Mouse (Mus musculus) hindbrain, embryonic 16.5 days (tissue): ENCODE data around the gene Cbl. TPM values are rescaled to one million over a fixed set of nuclear protein-coding genes. Genes with fewer than 3 reads are reported as not detected.

Source experiments
- ATAC-seq: fragments of 200-750 bp; cut with Nextera tagmentation; 2 replicates; pipeline ENCODE4 v1.8.0; 2017; ENCODE audit warnings: moderate TSS enrichment, moderate library complexity
- H3K27ac ChIP-seq: fragments of 300-500 bp; sonication (generic); 2 replicates; pipeline ENCODE4 v1.5.1; 2014; ENCODE audit warnings: low read depth, mild to moderate bottlenecking, control low read depth, low read length, moderate library complexity
- H3K27me3 ChIP-seq: fragments of 300-500 bp; sonication (generic); replicated peaks from 2 replicates; pipeline ENCODE4 v1.6.1; 2014; ENCODE audit warnings: low read length; ENCODE audit not compliant: control insufficient read depth, insufficient read depth
- H3K36me3 ChIP-seq: fragments of 300-500 bp; sonication (generic); 2 replicates; pipeline ENCODE4 v1.6.1; 2014; ENCODE audit warnings: mild to moderate bottlenecking, low read length, moderate library complexity, mixed read lengths; ENCODE audit not compliant: control insufficient read depth, insufficient read depth
- H3K4me1 ChIP-seq: fragments of 300-500 bp; sonication (generic); 2 replicates; pipeline ENCODE4 v1.6.1; 2014; ENCODE audit warnings: low read depth, low read length; ENCODE audit not compliant: control insufficient read depth, insufficient read depth
- H3K4me2 ChIP-seq: fragments of 300-500 bp; sonication (generic); 2 replicates; pipeline ENCODE4 v1.6.1; 2014; ENCODE audit warnings: mild to moderate bottlenecking, low read length, control low read depth, moderate library complexity
- H3K4me3 ChIP-seq: fragments of 300-500 bp; sonication (generic); 2 replicates; pipeline ENCODE4 v1.5.1; 2014; ENCODE audit warnings: mild to moderate bottlenecking, low read length, control low read depth, moderate library complexity
- H3K9ac ChIP-seq: fragments of 300-500 bp; sonication (generic); 2 replicates; pipeline ENCODE4 v1.6.1; 2014; ENCODE audit warnings: low read depth, mild to moderate bottlenecking, control low read depth, low read length, moderate library complexity
- H3K9me3 ChIP-seq: fragments of 300-500 bp; sonication (generic); 2 replicates; pipeline ENCODE4 v1.6.1; 2014; ENCODE audit warnings: mild to moderate bottlenecking, low read length, moderate library complexity; ENCODE audit not compliant: control insufficient read depth
- WGBS: fragments of 180-500 bp; shearing (Covaris S2); extraction: QIAGEN DNeasy Blood & Tissue Kit; methylation state at CpG from one replicate; pipeline ENCODE4 v1.1.7; 2014; 5-methylcytosine and 5-hydroxymethylcytosine counted together
- polyA plus RNA-seq: library from polyadenylated mRNA; unstranded; fragments of >200 nt; fragmentation: Nextera tagmentation; extraction: Ambion mirVana; gene quantifications from 2 replicates; pipeline ENCODE4 v1.2.1, GENCODE M21; 2015

The Cbl gene
- polyA plus RNA-seq, 1 experiment from 2014 or later = 17.4 TPM

- Histone ChIP-seq H3K4me3 (no peak overlapping the region), H3K27me3 (peaks cover 28% of the 10 kb centered on the region), H3K4me2 (no peak overlapping the region), H3K27ac (no peak overlapping the region), H3K9ac (no peak overlapping the region), H3K36me3 (no peaks in the 10 kb centered on the region), H3K4me1 (peaks cover 39% of the 10 kb centered on the region), H3K9me3 (no peaks in the 10 kb centered on the region)
- no peak for ATAC-seq
- WGBS = 70% methylated on average over 5 of the region's 5 CpGs
Observed at GRCm38 (mm10) chr9:44132200-44132599, 101.6 kb downstream of the Cbl start.

DNA sequence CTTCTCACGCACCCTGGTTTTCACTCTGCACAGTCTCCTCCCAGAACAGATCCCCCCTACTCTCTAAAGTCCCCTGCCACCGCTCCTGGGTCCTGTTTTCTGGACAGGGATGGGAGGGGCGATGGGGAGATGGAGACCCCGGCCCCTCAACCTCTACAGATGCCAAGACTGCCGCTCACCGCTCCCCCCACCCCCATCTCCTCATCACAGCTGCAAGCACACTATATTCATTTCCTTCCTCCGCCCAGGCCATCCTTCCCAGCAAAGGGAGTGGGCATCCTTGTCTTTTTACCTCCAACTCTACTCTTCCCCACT lies 102.6 kb downstream of the Cbl start:
- H3K4me3 ChIP-seq = no peak overlapping the region
- ATAC-seq = no peak
- H3K4me2 ChIP-seq = no peak overlapping the region
- H3K4me1 ChIP-seq = peaks cover 42% of the 10 kb centered on the region
- 44% methylated on average over 7 of the region's 7 CpGs for WGBS
- no peak overlapping the region for H3K9ac ChIP-seq
- no peak overlapping the region for H3K27ac ChIP-seq
- H3K9me3 ChIP-seq = no peaks in the 10 kb centered on the region
- H3K36me3 ChIP-seq = no peaks in the 10 kb centered on the region
- H3K27me3 ChIP-seq = peaks cover 25% of the 10 kb centered on the region

DNA sequence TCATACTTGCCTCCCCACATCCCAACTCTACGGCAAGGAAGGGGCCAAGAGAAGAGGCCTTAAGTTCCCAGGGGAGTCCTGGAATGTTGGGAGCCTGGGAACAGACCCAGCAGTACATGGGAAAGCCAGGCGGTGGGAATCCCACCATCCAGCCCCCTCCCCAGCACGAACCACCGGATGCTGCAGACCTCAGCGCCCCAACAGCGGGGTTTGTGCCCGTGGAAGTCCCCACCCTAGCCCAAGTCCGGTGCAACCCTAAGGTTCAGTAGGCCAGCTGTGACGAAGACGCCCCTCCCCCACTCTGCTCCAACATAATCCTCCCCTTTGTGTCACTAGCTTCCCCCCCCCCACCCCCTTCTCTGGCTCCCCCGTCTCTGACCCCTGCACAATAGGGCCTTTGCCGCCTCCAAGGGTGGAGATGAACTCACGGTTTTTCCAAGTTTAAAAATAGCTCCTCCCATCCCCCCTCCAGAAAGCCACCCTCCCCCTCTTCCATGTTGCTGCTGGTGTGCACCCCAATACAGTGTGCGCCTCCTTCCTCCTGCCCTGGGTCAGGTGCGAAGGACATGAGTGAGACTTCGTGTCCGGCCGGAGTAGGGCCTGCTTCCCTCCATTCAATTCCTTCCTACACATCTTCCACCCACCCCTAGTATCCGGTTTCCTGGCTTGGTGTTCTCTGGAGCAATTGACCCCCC lies 103.1 kb downstream of the Cbl start:
- H3K4me3 ChIP-seq = no peak overlapping the region; the same call in 1 of the 2 replicates
- ATAC-seq = no peak
- H3K36me3 ChIP-seq = no peaks in the 10 kb centered on the region
- peaks cover 40% of the 10 kb centered on the region for H3K4me1 ChIP-seq
- no peak overlapping the region for H3K27ac ChIP-seq
- H3K9ac ChIP-seq = peak overlapping the region; percentile 57
- peak overlapping the region; percentile 61 for H3K4me2 ChIP-seq
- H3K27me3 ChIP-seq = peaks cover 22% of the 10 kb centered on the region
- 16% methylated on average over 19 of the region's 19 CpGs for WGBS
- no peaks in the 10 kb centered on the region for H3K9me3 ChIP-seq

DNA sequence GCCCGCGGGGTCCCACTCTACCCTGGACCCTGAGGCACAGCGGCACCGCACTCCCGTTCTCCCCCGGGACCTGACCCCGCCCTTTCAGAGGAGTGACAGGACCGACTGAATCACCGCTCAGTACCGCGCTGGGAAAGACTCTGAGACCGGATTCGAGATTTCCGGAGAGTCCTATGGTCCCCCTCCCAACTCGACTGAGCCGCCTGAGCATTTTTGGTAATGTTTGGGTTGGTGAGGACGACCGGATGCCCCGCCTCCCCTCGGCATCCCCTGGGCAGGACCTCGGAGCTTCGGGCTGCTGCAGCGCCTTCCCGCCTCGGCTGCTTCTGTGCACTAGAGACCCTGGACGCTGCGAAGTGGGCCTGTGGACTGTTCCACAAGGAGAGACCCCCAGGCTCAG lies 103.8 kb downstream of the Cbl start:
- Histone ChIP-seq H3K4me1 (peaks cover 33% of the 10 kb centered on the region), H3K4me2 (peak overlapping the region; percentile 61), H3K4me3 (peak overlapping the region; percentile 34), H3K36me3 (no peaks in the 10 kb centered on the region), H3K9me3 (no peaks in the 10 kb centered on the region), H3K27ac (peak overlapping the region; percentile 14; the same call in 1 of the 2 replicates), H3K9ac (peak overlapping the region; percentile 57), H3K27me3 (peaks cover 19% of the 10 kb centered on the region)
- ATAC-seq = no peak
- WGBS = 0% methylated on average over 27 of the region's 27 CpGs

DNA sequence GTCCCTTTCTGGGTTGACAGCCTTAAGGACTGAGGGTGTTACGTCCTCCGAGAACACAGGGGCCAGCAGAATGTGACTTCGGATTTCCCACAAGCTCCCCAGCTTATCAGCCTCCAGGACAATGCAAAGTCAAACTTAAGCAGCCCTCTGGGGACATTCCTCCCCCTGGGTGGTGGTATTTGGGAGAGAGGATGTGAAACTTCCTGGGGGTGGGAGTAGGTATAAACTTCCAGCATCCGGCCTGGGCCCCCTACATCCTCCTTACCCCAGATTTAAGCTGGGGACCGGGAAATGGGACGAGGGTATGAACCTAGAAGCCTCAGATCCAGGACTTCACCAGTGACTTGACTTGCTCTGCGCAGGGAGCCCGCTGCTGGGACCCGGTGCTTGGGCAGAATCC lies 104.2 kb downstream of the Cbl start:
- 16% methylated on average over 9 of the region's 9 CpGs for WGBS
- Histone ChIP-seq H3K4me1 (peaks cover 29% of the 10 kb centered on the region), H3K36me3 (no peaks in the 10 kb centered on the region), H3K9ac (peak overlapping the region; percentile 57), H3K27me3 (peaks cover 19% of the 10 kb centered on the region), H3K27ac (peak overlapping the region; percentile 14; the same call in 1 of the 2 replicates), H3K9me3 (no peaks in the 10 kb centered on the region), H3K4me3 (peak overlapping the region; percentile 34), H3K4me2 (peak overlapping the region; percentile 61)
- ATAC-seq = no peak

- Histone ChIP-seq H3K27me3 (peaks cover 6% of the 10 kb centered on the region; the same call in 1 of the 2 replicates), H3K4me1 (peaks cover 13% of the 10 kb centered on the region), H3K4me3 (no peak overlapping the region), H3K4me2 (no peak overlapping the region), H3K27ac (no peak overlapping the region), H3K9ac (no peak overlapping the region), H3K36me3 (no peaks in the 10 kb centered on the region), H3K9me3 (no peaks in the 10 kb centered on the region)
- no peak for ATAC-seq
- 58% methylated on average over 3 of the region's 3 CpGs for WGBS
Observed at GRCm38 (mm10) chr9:44127351-44127801, 106.5 kb downstream of the Cbl start.

DNA sequence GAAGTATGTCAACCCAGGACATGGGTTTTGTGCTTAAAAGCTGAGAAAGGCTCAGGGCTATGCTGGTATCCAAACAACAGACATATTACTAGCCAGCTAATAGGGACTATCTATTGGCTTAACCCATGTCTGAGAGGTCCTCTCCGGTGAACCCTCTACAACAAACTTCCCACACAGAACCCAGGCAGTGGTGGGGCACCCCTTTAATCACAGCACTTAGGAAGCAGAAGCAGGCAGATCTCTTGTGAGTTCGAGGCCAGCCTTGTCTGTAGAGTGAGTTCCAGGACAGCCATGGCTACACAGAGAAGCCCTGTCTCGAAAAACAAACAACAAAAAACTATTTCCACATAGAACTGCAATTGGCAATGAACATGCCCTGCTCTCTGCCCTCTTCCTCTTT lies 107.1 kb downstream of the Cbl start:
- Histone ChIP-seq H3K4me2 (no peak overlapping the region), H3K4me3 (no peak overlapping the region), H3K9me3 (no peaks in the 10 kb centered on the region), H3K4me1 (peaks cover 13% of the 10 kb centered on the region), H3K9ac (no peak overlapping the region), H3K27ac (no peak overlapping the region), H3K27me3 (peaks cover 4% of the 10 kb centered on the region; the same call in 1 of the 2 replicates), H3K36me3 (no peaks in the 10 kb centered on the region)
- 87% methylated on average over 3 of the region's 3 CpGs for WGBS
- ATAC-seq = no peak

DNA sequence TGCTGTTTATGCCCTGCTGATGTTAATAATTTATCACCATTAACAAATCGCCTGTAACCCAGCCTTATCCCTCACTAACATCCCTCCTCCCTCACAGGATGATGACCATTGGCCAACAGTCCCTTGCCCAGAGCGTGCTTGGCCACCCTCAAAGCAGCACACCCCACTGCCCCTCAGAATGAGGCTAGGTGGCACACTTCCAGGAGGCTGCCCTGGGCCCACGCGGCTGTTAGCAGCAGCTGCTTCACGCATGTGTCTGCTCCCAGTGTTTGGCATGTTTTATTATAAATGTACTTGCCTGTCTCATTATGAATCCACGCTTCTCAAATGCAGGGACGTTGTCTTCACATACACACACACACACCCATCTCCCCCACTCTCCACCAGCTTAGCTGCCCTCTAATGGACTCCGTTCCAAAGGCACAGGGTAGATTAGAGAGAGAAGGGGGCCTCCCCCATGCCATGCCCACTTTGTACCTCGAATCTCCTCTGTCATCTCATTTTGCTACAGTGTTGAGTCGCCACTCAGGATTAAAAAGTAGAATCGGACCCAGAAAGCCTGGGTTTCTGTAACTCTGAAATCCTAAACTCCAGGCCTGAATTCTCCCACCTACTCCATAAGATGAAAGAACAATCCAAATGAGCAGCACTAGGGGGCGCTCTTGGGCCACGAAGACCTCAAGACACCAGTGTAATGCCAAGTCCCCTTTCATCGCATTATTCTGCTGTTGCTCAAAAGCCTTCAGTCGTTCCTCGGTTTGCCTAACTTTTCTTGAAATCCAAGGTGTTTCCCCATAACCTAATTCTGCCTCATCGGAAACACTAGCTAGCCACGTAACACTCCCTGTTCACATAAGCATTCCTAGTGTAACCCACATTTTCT lies 108.1 kb downstream of the Cbl start:
- H3K36me3 ChIP-seq = no peaks in the 10 kb centered on the region
- no peaks in the 10 kb centered on the region for H3K9me3 ChIP-seq
- H3K4me3 ChIP-seq = no peak overlapping the region
- 24% methylated on average over 18 of the region's 18 CpGs for WGBS
- H3K4me1 ChIP-seq = peaks cover 13% of the 10 kb centered on the region
- peak; percentile 81 for ATAC-seq
- peak overlapping the region; percentile 38 for H3K4me2 ChIP-seq
- H3K27me3 ChIP-seq = no peaks in the 10 kb centered on the region; the same call in 1 of the 2 replicates
- H3K9ac ChIP-seq = no peak overlapping the region
- no peak overlapping the region for H3K27ac ChIP-seq

DNA sequence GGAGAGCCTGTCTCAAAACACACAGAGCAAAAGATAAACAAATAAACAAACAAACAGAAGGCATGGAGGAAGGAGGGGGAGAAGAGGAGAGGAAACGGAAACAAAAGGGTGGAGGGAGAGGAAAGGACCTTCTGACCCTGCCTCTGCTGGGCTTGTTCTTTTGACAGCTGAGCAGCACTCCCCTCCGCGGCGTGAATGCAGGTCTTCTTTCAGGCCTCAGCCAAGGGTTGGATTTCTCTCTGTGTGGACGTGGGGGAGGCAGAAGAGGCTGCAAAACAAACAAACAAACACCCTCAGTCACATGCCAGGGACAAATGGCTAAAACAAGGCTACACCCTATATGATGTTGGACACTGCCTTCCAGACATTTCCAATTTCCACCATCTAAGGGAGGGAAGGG lies 108.8 kb downstream of the Cbl start:
- Histone ChIP-seq H3K4me1 (peaks cover 7% of the 10 kb centered on the region), H3K9me3 (no peaks in the 10 kb centered on the region), H3K4me3 (no peak overlapping the region), H3K9ac (no peak overlapping the region), H3K4me2 (no peak overlapping the region), H3K27ac (no peak overlapping the region), H3K36me3 (no peaks in the 10 kb centered on the region), H3K27me3 (no peaks in the 10 kb centered on the region)
- no peak for ATAC-seq
- 27% methylated on average over 5 of the region's 5 CpGs for WGBS
